Mouse (Mus musculus) 3134 (cell line): ENCODE measurements around the gene Cped1.

Experiments used
- DNase-seq: peaks from one replicate; pipeline ENCODE4 v3.0.0-alpha.2; 2011; ENCODE audit warnings: low spot score; ENCODE audit not compliant: insufficient read length; ENCODE audit errors: extremely low read depth

Cped1 gene

GRCm38 (mm10) chr6:21985732-21986540 lies at the start of gene Cped1:
Gene Cped1, plus strand, starts transcription at chr6:21985916.
- DNase-seq: peak; percentile 8

DNA sequence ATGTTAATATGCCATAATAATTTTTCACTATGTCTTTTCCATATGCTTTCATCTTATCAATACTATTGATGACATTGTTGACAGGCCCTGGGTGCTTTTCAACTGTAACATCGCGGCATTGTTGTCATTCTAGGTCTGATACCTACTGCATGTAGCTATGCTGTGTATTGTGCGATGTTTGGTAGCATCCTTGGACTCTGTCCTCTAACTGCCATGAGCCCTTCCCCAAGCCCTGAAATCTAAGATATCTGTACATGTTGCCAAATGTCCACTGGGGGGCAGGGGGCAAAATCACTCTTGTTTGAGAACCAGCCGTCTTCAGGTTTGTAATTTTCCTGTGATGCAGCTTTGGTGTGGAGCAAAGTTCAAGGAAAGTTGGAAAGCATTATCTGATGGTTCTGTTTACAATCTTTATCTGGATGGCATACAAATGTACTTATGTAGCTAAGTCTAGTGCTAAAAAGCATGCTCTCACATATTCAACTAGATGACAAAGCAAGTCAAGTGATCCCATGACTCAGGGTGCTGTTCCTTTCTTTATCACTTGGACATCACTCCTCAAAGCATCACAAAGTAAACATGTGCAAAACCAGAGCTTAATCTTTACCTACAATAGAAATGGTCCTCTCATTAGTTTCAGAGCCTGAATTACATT lies 47.6 kb upstream of the Cped1 start:
- no peak for DNase-seq

DNA sequence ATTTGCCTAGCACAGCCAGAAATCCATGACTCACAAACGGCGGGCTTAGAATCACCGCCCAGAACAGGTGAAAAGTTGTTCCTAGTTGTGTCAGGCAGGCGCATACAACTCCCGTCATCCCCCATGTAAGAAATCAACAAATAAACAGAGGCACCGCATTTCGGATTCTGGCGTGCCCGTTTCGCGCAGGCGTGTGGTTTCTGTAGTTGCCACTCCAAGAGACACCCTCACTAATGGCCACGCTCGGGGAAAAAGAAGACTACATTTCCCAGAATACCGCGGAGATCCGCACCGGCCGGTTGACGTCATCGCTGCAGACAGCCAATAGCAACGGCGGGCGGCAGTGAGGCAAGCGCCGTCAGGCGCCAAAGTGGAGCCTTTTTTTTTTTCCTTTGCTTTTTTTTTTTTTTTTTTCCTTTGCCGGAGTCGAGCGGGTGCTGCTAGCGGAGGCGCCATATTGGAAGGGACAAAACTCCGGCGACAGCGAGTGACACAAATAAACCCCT lies 36.4 kb upstream of the Cped1 start, which contains the start of gene Ing3:
Gene Ing3 (plus strand): TSS at position 346 of the 506 bp plus-strand sequence.
- DNase-seq: peak; percentile 91

- peak; percentile 92 for DNase-seq
Observed at GRCm38 (mm10) chr6:21949771-21950448, 35.8 kb upstream of the Cped1 start.

GRCm38 (mm10) chr6:21950676-21951075 lies 35.0 kb upstream of the Cped1 start:
- no peak for DNase-seq

DNA sequence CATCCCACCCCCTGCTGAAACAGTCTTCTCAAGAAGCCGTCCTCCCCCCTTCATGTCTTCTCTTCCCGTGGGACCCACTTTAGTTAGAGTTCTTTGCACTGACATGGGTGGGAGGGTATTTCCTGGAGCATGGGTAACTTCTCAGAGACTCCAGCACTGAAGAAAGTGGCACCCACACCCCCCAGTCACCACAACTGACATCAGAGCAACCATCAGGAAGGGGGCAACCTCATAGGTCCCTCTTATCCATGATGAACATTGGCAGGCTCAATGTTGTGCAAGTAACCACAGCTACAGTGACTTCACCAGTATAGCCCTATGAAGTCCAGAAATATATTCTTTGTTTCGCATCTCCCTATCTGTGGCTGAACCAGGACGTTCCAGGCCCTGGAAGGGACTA lies 30.2 kb upstream of the Cped1 start:
- no peak for DNase-seq

DNA sequence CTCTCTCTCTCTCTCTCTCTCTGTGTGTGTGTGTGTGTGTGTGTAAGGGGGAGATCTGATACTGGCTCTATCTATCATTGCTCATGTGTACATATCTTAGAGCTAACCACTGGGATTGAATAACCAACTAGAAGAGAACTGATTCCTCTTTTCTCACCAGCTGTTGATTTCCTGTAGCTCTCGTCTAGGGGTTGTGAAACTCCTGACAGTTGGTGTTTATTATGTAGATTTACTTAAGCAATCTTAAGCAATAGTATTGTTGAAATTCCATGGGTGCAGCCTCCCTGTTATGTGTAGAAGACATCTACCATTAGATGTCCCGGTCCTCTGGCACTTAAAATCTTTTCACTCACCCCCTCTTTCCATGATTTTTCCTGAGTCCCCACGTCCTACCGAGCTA lies 26.8 kb upstream of the Cped1 start:
- no peak for DNase-seq

DNA sequence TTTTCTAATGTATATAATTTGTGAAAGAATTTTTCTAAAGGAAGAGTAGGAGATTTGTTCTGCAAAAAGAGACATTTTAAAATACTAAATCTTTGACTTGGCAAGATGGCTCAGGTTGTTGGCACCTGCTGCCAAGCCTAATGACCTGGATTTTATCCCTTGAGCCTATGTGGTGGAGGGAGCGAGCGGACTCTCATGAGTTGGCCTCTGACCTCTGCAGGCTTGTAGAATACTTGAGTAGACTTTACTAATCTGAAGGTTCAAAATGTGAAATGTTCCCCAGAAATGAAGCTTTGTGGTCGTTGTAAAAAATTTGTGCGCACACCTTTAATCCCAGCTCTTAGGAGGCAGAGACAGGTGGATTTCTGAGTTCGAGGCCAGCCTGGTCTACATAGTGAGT lies 25.8 kb upstream of the Cped1 start:
- DNase-seq: no peak

DNA sequence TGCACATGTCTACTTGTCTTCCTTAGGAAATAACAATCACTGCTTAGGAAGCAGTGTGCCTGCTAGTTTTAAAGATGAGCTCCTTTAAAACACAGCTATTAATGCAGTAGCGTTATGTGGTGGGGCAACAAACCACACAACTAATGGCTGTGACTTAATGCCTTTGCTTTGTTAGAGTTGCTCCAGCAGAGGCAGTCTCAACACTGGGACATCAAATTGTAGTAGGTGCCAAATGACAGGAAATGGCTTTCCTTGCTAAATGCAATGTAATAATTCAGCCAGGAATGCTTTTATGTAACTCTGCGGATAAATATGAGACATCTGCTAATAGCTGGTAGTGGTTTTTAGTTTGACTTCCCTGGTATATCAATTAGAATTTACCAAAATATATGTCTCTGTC lies 8.2 kb upstream of the Cped1 start:
- DNase-seq: no peak

DNA sequence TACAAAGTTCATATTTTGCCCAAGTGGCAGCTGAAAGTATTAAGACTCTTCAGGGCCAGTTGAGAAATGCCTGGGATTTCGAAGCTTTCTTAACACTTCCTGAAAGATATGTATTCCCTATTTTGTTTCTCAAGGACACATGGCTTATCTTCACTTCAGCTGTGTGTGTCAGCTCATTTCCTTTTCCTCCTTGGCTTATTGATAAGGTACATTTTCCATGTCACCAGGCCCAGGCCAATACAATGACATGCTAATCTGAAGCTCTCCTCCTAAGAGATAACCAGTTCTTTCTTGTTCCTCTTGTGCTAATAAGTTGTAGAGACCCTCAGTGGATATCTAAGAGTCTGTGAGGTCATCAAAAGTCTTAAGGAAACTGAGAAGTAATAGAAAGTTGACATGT lies 4.6 kb upstream of the Cped1 start:
- no peak for DNase-seq

- no peak for DNase-seq
Observed at GRCm38 (mm10) chr6:21984990-21985731, 555 bp upstream of the Cped1 start.

DNA sequence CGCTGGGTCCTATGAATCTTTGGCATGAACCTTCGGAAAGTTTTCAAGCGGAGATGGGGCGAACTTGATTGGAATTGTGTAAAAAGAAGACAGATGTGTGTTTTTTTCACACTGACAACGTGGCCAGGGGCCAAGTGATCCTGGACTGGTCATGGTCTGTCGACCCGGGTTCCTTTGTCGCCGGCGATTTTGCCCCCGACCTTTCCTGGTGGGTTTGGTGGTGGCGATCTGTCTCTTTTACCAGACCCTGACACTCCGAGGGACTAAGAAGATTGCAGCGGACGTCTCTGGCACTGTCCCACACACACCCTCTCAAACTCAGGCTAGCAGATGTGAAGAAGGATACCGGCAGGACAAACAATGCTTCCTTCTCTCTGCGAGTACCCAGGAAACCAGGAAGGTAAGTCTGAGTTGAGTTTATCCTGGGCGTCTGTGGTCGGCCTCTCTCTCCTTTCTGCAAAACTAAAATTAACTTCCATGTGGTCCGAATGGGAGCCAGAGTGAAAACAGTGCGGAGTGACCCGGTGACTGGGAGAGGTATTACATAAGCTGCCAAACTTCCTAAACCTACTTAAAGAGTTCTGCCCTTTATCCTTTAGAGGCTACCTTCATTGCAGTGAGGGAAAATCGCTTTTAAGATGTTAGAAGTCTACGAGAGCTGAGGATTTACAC lies 1.1 kb downstream of the Cped1 start:
- DNase-seq: no peak

GRCm38 (mm10) chr6:21987554-21987953 lies 1.8 kb downstream of the Cped1 start:
- no peak for DNase-seq

GRCm38 (mm10) chr6:21988296-21988695 lies 2.6 kb downstream of the Cped1 start:
- DNase-seq: no peak

DNA sequence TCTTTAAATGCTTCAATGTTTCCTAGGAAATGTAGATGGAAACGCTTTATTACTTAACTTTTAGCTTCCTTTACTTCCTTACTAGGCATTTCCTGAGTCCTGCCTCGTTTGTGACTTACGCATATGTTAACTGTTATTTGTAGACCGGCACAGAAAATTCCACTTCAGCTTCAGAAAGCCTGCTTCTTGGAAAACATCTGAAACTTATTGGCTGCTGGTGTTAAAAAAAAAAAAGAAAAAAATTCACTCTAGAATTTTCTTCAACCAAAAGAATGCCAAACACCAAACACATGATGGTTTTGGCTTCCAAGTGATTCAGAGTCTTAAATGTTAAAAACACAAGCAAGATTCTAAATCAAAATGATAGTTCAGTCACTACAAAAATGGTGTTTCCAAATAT lies 3.4 kb downstream of the Cped1 start:
- no peak for DNase-seq

DNA sequence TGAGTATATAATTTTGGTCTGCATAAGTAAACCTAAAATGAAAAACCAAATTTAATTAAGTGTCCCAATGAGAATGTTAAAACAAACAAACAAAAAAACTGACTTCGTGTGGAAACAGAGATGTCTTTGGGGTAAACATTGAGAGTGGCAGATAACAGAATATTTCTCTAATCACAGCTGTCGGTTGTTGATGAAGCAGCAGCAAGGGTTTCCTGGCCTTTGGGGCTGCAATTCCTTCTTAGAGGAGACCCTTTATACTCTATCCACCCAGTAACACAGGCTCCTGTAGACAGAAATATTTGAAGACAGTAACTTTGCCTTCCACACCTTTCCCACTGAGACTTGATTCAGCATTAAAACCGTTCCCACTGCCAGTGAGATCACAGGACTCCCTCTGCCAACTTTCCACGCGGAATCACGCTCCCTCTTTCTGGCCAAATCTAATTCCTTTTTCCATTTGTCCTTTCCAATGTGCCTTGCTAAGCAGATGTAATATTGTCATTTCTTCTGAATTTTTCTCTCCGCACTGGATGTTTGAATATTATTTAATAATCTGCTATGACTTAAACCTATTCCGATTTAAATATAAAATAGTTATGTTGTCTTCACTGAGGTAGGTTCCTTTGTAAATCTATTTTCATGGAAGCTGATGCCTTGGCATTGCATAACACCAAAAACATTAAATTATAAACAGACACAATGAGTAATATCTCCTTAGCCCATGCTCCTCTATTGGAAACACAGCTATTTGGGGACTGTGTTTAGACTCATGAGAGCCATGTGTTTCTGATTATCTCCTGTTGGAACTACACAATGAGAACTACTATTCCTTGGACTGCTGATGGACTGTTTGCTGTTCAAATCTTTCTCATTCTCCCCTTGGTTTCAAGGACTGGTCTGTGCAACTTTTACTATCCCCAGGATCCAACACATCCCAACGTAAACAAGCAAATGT lies 4.7 kb downstream of the Cped1 start:
- no peak for DNase-seq

DNA sequence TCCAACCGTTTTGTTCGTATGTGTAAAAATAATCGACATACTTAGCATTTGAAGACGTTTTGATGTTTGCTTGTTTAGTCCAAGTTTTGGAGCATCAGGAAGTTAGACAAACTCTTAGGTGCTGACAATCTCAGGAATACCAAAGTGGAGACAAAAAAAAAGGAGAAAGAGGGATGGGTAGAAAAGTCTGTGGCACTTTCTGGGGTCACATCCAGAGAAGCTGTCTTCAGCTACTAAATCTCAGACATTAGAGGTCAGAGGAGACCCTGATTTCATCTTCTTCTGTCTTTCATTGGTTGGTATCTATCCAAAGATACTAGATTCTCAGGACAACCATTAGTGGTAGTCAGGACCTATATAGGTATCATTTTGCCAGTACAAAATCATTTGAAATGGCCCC lies 5.4 kb downstream of the Cped1 start:
- DNase-seq: no peak

DNA sequence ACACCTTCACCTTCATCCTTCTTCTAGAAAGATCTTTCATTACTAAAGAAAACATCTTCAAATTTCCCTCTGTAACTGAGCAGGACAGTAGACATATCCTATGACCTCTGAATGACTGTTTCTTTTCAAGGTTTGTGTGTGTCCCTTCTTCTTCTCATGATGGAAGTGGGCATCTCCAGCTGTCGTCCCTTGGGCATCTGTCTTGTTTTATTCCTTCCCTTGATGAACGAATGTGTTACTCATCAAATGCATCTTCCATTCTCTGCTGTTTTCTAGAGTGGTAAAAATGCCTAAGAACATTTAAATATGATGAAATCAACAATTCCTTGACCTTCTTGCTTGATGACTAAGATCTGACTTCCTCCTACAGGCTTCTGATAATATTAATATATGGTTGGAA lies 7.4 kb downstream of the Cped1 start:
- DNase-seq: no peak

- no peak for DNase-seq
Observed at GRCm38 (mm10) chr6:21998131-21998530, 12.4 kb downstream of the Cped1 start.
